Mouse (Mus musculus): Measurements from ENCODE around the gene Gm42791.
A peak's percentile ranks its signal among the peaks of the same experiment; 100 is the strongest.

- TF ChIP-seq EP300 (IDR thresholded peaks at IDR 0.05; ENCODE audit: low read depth) (peak; percentile 62; the same call in 1 of the 2 replicates), CTCF (IDR thresholded peaks at IDR 0.05; ENCODE audit: low read depth) (no peak)
These were observed at the start of gene Gm42791 for GRCm38 (mm10) chr5:148994706-148995414.

All from liver, postnatal 0 days (tissue).